Mouse (Mus musculus): ENCODE data around the gene Gm29866. TPM values are rescaled to one million over a fixed set of nuclear protein-coding genes. Genes with fewer than 3 reads are reported as not detected.
"Not testable (repeated sequence)": the region's sequence is repeated elsewhere in the genome, so short reads cannot be mapped to it uniquely, and the experiment has no call there.

Gene Gm29866
- polyA plus RNA-seq (2015; fragmentation: Nextera tagmentation; extraction: Ambion mirVana), result not detected in 2 replicates

GRCm38 (mm10) chrY:20993557-20993956, at the start of gene Gm29866:
Gm29866 (minus strand) TSS chrY:20993657.
- no CpG with 5 or more reads among the region's 6 CpGs for WGBS
- not testable (repeated sequence) for H3K4me2 ChIP-seq (replicated peaks); H3K9ac ChIP-seq; H3K27me3 ChIP-seq; H3K9me3 ChIP-seq; H3K27ac ChIP-seq; H3K4me3 ChIP-seq; H3K4me1 ChIP-seq; H3K36me3 ChIP-seq; ATAC-seq (ENCODE audit: low FRiP score, low read depth)

Other genes with a start within 250 kb of the Gm29866 start
- not detected in 2 replicates for gene Gm20909, start 170.9 kb upstream of the Gm29866 start, polyA plus RNA-seq (2015; fragmentation: Nextera tagmentation; extraction: Ambion mirVana)
- not detected in 2 replicates for gene Gm20865, start 247.9 kb upstream of the Gm29866 start, polyA plus RNA-seq (2015; fragmentation: Nextera tagmentation; extraction: Ambion mirVana)

Data from limb, embryonic 13.5 days (tissue).